Mouse (Mus musculus) common myeloid progenitor, adult 5-6 weeks (primary cell): ENCODE results near the gene Zfp580. TPM values are rescaled to one million over a fixed set of nuclear protein-coding genes. Genes with fewer than 3 reads are reported as not detected.

Experiments used
- ATAC-seq: replicated peaks from 2 replicates; pipeline ENCODE4 v1.8.0; 2016; ENCODE audit warnings: low read depth, mild to moderate bottlenecking, moderate TSS enrichment, inconsistent platforms; ENCODE audit not compliant: poor library complexity, severe bottlenecking
- total RNA-seq: library from RNA; stranded (forward); fragments of 200-1000, 187-1606 nt; gene quantifications from 2 replicates; pipeline ENCODE4 v1.2.3, GENCODE M21; 2017

Gene Zfp580
- total RNA-seq, 1 experiment from 2014 or later, result 3.6 TPM

- no peak for ATAC-seq
Observed at GRCm38 (mm10) chr7:5092381-5092780, 41.0 kb downstream of the Zfp580 start.

GRCm38 (mm10) chr7:5092831-5093510, 41.6 kb downstream of the Zfp580 start:
- no peak for ATAC-seq

GRCm38 (mm10) chr7:5098769-5099168, 47.4 kb downstream of the Zfp580 start:
- ATAC-seq, result no peak

GRCm38 (mm10) chr7:5099796-5100195, 48.5 kb downstream of the Zfp580 start:
- no peak for ATAC-seq

- ATAC-seq, result peak; percentile 97
Observed at GRCm38 (mm10) chr7:5101066-5101663, 49.8 kb downstream of the Zfp580 start.

GRCm38 (mm10) chr7:5102564-5102963, 51.2 kb downstream of the Zfp580 start:
- no peak for ATAC-seq

Other genes with a start within 250 kb of the Zfp580 start
- gene Ube2s, start 238.9 kb upstream of the Zfp580 start, total RNA-seq, result 190 and 203 TPM in 2 replicates
- gene Shisa7, start 206.8 kb upstream of the Zfp580 start, total RNA-seq, result 0.05 TPM in 2 replicates
- gene Isoc2b, start 181.3 kb upstream of the Zfp580 start, total RNA-seq, result 8.0 and 70.9 TPM in 2 replicates
- gene Isoc2a, start 174.4 kb upstream of the Zfp580 start, total RNA-seq, result 3.8 and 6.5 TPM in 2 replicates
- gene Gm36210, start 145.0 kb upstream of the Zfp580 start, total RNA-seq, result not detected in 2 replicates
- gene Zfp628, start 136.3 kb upstream of the Zfp580 start, total RNA-seq, result 2.4 and 3.2 TPM in 2 replicates
- 0.32 TPM in 1 of 2 replicates, not detected in the other for gene Nat14, start 129.5 kb upstream of the Zfp580 start, total RNA-seq
- gene Ssc5d, start 125.8 kb upstream of the Zfp580 start, total RNA-seq, result not detected in 2 replicates
- not detected in 2 replicates for gene Sbk2, start 87.1 kb upstream of the Zfp580 start, total RNA-seq
- gene Sbk3, start 80.4 kb upstream of the Zfp580 start, total RNA-seq, result 0.19 TPM in 1 of 2 replicates, not detected in the other
- gene Zfp579, start 55.4 kb upstream of the Zfp580 start, total RNA-seq, result 4.1 and 8.3 TPM in 2 replicates
- 2.2 and 7.4 TPM in 2 replicates for gene Zfp524, start 37.1 kb upstream of the Zfp580 start, total RNA-seq
- gene Fiz1, start 36.8 kb upstream of the Zfp580 start, total RNA-seq, result 20.0 and 21.1 TPM in 2 replicates
- gene Gm44973, start 36.0 kb upstream of the Zfp580 start, total RNA-seq, result not detected in 2 replicates
- gene Zfp865, start 31.2 kb upstream of the Zfp580 start, total RNA-seq, result 9.5 and 14.3 TPM in 2 replicates
- 0.14 and 1.1 TPM in 2 replicates for gene Ccdc106, start 31.0 kb upstream of the Zfp580 start, total RNA-seq
- gene 4632433K11Rik, start 17.4 kb upstream of the Zfp580 start, total RNA-seq, result 2.5 TPM in 1 of 2 replicates, not detected in the other
- gene Zfp784, start 13.1 kb upstream of the Zfp580 start, total RNA-seq, result 2.7 and 2.9 TPM in 2 replicates
- 220 and 260 TPM in 2 replicates for gene U2af2, start 10.6 kb downstream of the Zfp580 start, total RNA-seq
- 42.9 and 53.0 TPM in 2 replicates for gene Epn1, start 28.7 kb downstream of the Zfp580 start, total RNA-seq
- gene Rfpl4, start 65.4 kb downstream of the Zfp580 start, total RNA-seq, result not detected in 2 replicates
- gene Rasl2-9, start 74.4 kb downstream of the Zfp580 start, total RNA-seq, result not detected in 2 replicates
- not detected in 2 replicates for gene Vmn1r55, start 98.1 kb downstream of the Zfp580 start, total RNA-seq
- not detected in 2 replicates for gene Vmn1r56, start 145.2 kb downstream of the Zfp580 start, total RNA-seq
- gene Vmn1r57, start 167.0 kb downstream of the Zfp580 start, total RNA-seq, result not detected in 2 replicates